Mouse (Mus musculus) small intestine, adult 2 months (tissue): ENCODE results near the gene Tpm1. TPM values are rescaled to one million over a fixed set of nuclear protein-coding genes. Genes with fewer than 3 reads are reported as not detected.

ENCODE experiments used
- H3K27ac ChIP-seq: fragments of 200-500 bp; 2 replicates; pipeline ENCODE4 v1.5.1; 2012; ENCODE audit warnings: low read depth, low read length, control low read depth, inconsistent platforms; ENCODE audit not compliant: insufficient read depth
- H3K27me3 ChIP-seq: fragments of 200-500 bp; 2 replicates; pipeline ENCODE4 v1.6.1; 2012; ENCODE audit warnings: mild to moderate bottlenecking, moderate library complexity, low read length, inconsistent platforms; ENCODE audit not compliant: control insufficient read depth, insufficient read depth
- H3K36me3 ChIP-seq: fragments of 200-500 bp; 2 replicates; pipeline ENCODE4 v1.6.1; 2012; ENCODE audit warnings: mild to moderate bottlenecking, low read length, control low read depth, inconsistent platforms; ENCODE audit not compliant: control insufficient read depth, insufficient read depth
- H3K4me1 ChIP-seq: fragments of 200-500 bp; 2 replicates; pipeline ENCODE4 v1.6.1; 2012; ENCODE audit warnings: low read length, inconsistent platforms, mixed read lengths; ENCODE audit not compliant: control insufficient read depth, insufficient read depth, insufficient read length
- H3K4me3 ChIP-seq: fragments of 200-500 bp; 2 replicates; pipeline ENCODE4 v1.5.1; 2012; ENCODE audit warnings: low read depth, mild to moderate bottlenecking, control low read depth, inconsistent platforms, low read length, moderate library complexity
- CTCF ChIP-seq: fragments of 200-500 bp; IDR thresholded peaks from 2 replicates; pipeline ENCODE4 v1.5.1; 2012; ENCODE audit warnings: low read depth, mild to moderate bottlenecking, control low read depth, inconsistent platforms, low read length, moderate library complexity, mixed read lengths; ENCODE audit not compliant: insufficient replicate concordance, insufficient read length; ENCODE audit errors: extremely low read depth
- POLR2A ChIP-seq: fragments of 200-500 bp; IDR thresholded peaks from 2 replicates; pipeline ENCODE4 v1.6.1; 2012; ENCODE audit warnings: low read depth, mild to moderate bottlenecking, control low read depth, inconsistent platforms, low read length, moderate library complexity
- WGBS: fragments of 180-500 bp; shearing (Covaris S2); methylation state at CpG from one replicate; pipeline ENCODE4 v1.1.7; 2018; 5-methylcytosine and 5-hydroxymethylcytosine counted together
- polyA plus RNA-seq: library from polyadenylated mRNA; depleted of rRNA; stranded (reverse); fragments of >200 nt; gene quantifications from 2 replicates; pipeline ENCODE4 v1.2.3, GENCODE M21; 2012

Tpm1 gene
- polyA plus RNA-seq, 1 experiment = 242 TPM

DNA sequence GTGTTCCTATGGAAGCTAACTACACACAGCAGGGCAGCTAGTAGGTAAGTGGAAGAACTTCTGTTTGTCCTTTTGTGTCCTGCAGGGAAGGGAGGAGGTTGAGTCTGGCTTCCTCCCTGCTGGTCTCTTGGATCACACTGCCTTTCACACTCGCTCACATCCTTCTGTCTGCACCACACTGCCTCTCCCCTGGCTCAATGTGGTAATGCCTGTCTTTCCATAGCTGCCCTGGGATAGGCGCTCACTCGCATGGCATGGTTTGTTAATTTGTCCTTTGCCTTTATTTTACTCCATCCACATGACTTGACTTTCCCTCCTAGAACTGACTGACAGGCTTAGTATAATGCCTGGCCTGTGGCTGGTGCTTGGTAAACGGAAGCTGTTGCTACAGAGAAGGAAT, 34.6 kb upstream of the Tpm1 start:
- Histone ChIP-seq H3K36me3 (no peaks in the 10 kb centered on the region), H3K27ac (no peak overlapping the region), H3K4me1 (peaks cover 3% of the 10 kb centered on the region; the same call in 1 of the 2 replicates), H3K4me3 (no peak overlapping the region), H3K27me3 (no peaks in the 10 kb centered on the region)
- WGBS = 52% methylated on average over 4 of the region's 4 CpGs
- TF ChIP-seq POLR2A (no peak), CTCF (no peak)

DNA sequence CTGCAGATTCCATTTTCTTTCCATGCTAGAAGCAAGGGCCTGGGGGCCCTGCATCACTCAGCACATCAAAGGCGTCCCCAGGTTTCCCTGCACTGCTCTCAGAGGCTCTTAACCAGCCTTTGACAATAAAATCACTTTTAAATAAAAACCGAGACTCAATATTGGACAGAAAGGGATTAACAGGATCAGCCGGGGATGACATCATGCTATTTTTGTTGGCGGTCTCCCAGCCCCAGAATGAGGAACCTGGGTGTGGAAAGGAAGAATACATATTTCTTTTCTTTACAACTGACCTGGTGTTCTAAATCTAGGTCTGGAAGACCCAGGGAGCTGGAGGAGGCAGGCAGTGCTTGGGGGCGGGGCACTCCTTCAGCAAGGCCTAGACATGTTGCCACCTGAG, 32.5 kb upstream of the Tpm1 start:
- Histone ChIP-seq H3K27ac (no peak overlapping the region), H3K27me3 (no peaks in the 10 kb centered on the region), H3K36me3 (no peaks in the 10 kb centered on the region), H3K4me1 (peaks cover 3% of the 10 kb centered on the region; the same call in 1 of the 2 replicates), H3K4me3 (no peak overlapping the region)
- TF ChIP-seq CTCF (no peak), POLR2A (no peak)
- WGBS = 78% methylated on average over 5 of the region's 5 CpGs

DNA sequence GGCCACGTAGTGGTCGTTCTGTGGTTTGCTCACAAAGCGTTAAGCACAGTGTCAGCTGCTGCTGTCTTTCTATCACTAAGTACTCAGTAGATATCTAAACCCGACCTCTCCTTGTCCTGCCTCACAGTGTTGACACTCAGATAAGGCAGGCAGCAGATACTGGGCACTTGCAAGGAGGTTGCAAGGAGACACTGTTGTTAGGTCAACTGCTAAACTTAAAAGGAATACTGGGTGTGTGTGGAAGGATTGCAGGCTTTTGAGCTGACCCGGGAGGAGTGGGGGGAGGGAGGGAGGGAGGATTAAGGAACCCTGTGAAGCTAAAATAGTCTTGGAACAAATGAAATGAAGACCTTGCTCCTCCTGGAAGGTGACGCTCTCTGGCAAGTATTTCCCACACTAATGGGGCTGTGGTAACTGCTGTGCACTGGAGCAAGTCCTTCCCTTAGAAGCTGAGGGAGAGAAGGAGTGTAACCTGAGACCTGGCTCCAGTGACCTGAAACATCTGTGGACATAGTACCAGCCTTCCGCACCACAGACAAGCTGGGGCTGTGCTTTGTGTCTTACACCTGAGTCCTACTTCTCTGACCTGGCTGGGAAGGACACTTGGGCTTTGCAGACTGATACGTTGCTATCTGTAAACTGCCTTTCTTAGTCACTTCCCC, 28.6 kb upstream of the Tpm1 start:
- no peaks in the 10 kb centered on the region for H3K27me3 ChIP-seq
- no peak overlapping the region for H3K4me3 ChIP-seq
- TF ChIP-seq CTCF (no peak), POLR2A (no peak)
- H3K27ac ChIP-seq = no peak overlapping the region
- WGBS = 24% methylated on average over 8 of the region's 8 CpGs
- no peaks in the 10 kb centered on the region for H3K4me1 ChIP-seq
- H3K36me3 ChIP-seq = no peaks in the 10 kb centered on the region

- H3K36me3 ChIP-seq = no peaks in the 10 kb centered on the region
- H3K4me3 ChIP-seq = no peak overlapping the region
- H3K4me1 ChIP-seq = no peaks in the 10 kb centered on the region
- WGBS = 44% methylated on average over 7 of the region's 7 CpGs
- TF ChIP-seq POLR2A (no peak), CTCF (no peak)
- no peaks in the 10 kb centered on the region for H3K27me3 ChIP-seq
- no peak overlapping the region for H3K27ac ChIP-seq
These were observed 28.1 kb upstream of the Tpm1 start for GRCm38 (mm10) chr9:67077266-67077657.

- Histone ChIP-seq H3K4me1 (no peaks in the 10 kb centered on the region), H3K36me3 (no peaks in the 10 kb centered on the region), H3K27ac (no peak overlapping the region), H3K27me3 (no peaks in the 10 kb centered on the region), H3K4me3 (no peak overlapping the region)
- 7% methylated on average over 2 of the region's 2 CpGs for WGBS
- TF ChIP-seq CTCF = no peak
- no peak for TF ChIP-seq POLR2A
These were observed 23.0 kb upstream of the Tpm1 start for GRCm38 (mm10) chr9:67072182-67072581.

DNA sequence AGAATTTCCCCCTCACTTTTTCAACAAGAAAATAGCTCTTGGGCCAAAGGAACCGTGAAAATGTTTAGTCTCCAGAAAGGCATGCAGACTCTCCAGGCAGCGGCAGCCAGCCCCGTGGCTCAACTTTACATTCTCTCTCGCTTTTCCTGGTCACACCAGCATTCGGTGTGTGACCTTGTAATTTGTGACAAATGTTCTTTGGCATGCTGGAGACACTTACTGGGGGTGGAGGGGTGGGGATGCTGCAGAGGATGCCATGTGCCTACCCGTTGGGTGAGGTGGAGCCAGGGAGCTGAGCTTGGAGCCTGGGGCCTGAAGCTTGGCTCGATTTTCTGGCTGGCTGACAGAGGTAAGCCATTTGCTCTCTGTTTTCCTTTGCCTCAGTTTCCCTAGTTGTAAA, 22.4 kb upstream of the Tpm1 start:
- no peaks in the 10 kb centered on the region for H3K36me3 ChIP-seq
- no peak for TF ChIP-seq POLR2A
- no peak for TF ChIP-seq CTCF
- H3K4me3 ChIP-seq = no peak overlapping the region
- no peak overlapping the region for H3K27ac ChIP-seq
- no peaks in the 10 kb centered on the region for H3K27me3 ChIP-seq
- no peaks in the 10 kb centered on the region for H3K4me1 ChIP-seq
- WGBS = 59% methylated on average over 7 of the region's 7 CpGs

GRCm38 (mm10) chr9:67071103-67071502, 21.9 kb upstream of the Tpm1 start:
- Histone ChIP-seq H3K27ac (no peak overlapping the region), H3K4me1 (no peaks in the 10 kb centered on the region), H3K27me3 (no peaks in the 10 kb centered on the region), H3K4me3 (no peak overlapping the region), H3K36me3 (no peaks in the 10 kb centered on the region)
- 61% methylated on average over 6 of the region's 6 CpGs for WGBS
- TF ChIP-seq CTCF (no peak), POLR2A (no peak)
